Mouse (Mus musculus): ENCODE measurements around the gene Med23.

Med23 gene

DNA sequence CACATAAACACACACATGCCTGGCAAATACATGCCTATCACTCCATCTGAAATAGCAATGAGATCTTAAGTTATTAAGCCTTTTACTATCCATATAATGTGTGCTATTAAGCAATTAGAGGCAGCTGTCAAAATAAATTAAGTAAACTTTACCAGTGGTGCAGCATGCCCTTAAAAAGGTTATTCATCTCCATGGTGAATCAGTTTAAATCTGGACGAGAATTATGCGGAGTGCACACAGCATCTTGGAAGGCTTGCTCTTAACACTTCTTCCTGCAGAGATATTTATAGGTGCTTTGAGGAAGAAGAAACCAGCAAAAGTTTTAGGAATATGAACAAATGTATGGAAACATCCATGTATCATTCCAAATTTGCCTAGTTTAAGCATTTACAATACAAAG is 92.1 kb downstream of the Med23 start:
- no peak for DNase-seq (ENCODE audit: low spot score)

All from adipocyte (in vitro differentiated cells).